Mouse (Mus musculus) liver, postnatal 0 days (tissue): ENCODE results near the gene Gpnmb.

Experiments
- CTCF ChIP-seq: sonication (generic); IDR thresholded peaks from 2 replicates; pipeline ENCODE4 v1.5.1; 2016; ENCODE audit warnings: antibody characterized with exemption, low read depth
- EP300 ChIP-seq: IDR thresholded peaks from 2 replicates; pipeline ENCODE4 v1.6.1; 2016; ENCODE audit warnings: antibody characterized with exemption, low read depth, mild to moderate bottlenecking

DNA sequence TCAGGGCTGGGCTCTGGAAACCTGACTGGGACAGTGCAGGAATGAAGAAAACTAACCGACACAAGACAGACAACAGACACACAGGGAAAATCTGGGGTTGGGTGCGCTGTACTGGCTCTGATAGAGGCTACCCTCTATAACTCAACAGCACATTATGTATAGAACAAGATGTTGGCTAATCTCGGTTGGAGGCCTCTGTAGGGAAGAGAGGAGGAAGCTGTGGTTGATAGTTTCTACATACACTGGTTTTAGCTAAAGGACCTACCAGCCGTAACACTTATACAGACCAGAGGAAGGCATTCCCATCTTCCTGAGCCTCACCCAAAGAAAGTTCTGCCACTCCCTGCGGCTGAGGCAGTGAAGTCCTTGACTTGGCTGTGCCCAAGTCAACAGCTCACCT lies 9.8 kb upstream of the Gpnmb start:
- TF ChIP-seq CTCF (no peak), EP300 (no peak)
